Mouse (Mus musculus) mouse embryonic stem cell (cell line): ENCODE measurements around the gene Tas2r102.

Source experiments
- in situ Hi-C, 2 experiments: fragments of 300-500 bp; cut with MboI; formaldehyde crosslinking; loops; 1 replicate in 1 of 2; 3 replicates in 1 of 2; pipeline ENCODE4 v1.14.3; 2019 to 2020; ENCODE audit warnings: low sequenced_read_pairs in 2 of 2, low pct_unique_long_range_greater_than_20kb in 1 of 2, mixed read lengths in 1 of 2; ENCODE audit not compliant: unreplicated experiment in 1 of 2

Gene Tas2r102

DNA sequence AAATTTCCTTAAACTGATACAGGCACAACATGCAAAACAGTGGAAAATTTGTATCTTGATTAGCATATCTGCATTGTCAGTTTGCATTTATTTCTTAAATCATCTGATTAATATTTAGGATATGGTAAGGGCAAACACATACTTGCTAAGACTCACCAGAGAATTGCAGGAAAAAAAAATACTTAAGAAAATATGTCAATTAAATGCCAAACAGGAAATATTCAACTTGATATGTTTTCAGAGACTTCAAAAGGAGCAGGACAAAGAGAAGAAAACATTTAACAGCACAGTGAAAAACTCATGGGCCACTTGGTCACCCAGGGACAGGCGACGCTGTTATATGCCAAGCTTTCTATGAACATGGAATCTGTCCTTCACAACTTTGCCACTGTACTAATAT is at the start of gene Tas2r102:
Tas2r102 (plus strand) TSS at position 301 of the 400 bp plus-strand sequence.
- in situ Hi-C loops, result no loop called here

- in situ Hi-C loops, result no loop called here
Measured at GRCm38 (mm10) chr6:132737935-132738334, 24.0 kb upstream of the Tas2r102 start, which contains the start of gene Tas2r115. Gene Tas2r115, minus strand, starts transcription at chr6:132738035.

- in situ Hi-C loops, result no loop called here
Measured at GRCm38 (mm10) chr6:132750206-132750605, 11.7 kb upstream of the Tas2r102 start.

- in situ Hi-C loops, result no loop called here
Measured at GRCm38 (mm10) chr6:132754430-132754829, 7.5 kb upstream of the Tas2r102 start, which contains the start of gene Tas2r124. Gene Tas2r124, plus strand, starts transcription at chr6:132754730.

GRCm38 (mm10) chr6:132778062-132778461 is 16.1 kb downstream of the Tas2r102 start, which contains the start of gene Tas2r136:
Gene Tas2r136, minus strand, starts transcription at chr6:132778162.
- in situ Hi-C loops, result no loop called here

GRCm38 (mm10) chr6:132795393-132795792 is 33.5 kb downstream of the Tas2r102 start:
- in situ Hi-C loops, result no loop called here

- in situ Hi-C loops, result no loop called here
Measured at GRCm38 (mm10) chr6:132802518-132802917, 40.6 kb downstream of the Tas2r102 start, which contains the start of gene Tas2r117. Gene Tas2r117, plus strand, starts transcription at chr6:132802818.
